Mouse (Mus musculus): Measurements from ENCODE around the gene Olfr373. TPM values are rescaled to one million over a fixed set of nuclear protein-coding genes. Genes with fewer than 3 reads are reported as not detected.

Gene Olfr373
- polyA plus RNA-seq, 1 experiment from 2014 or later, result not detected

- no peaks in the 10 kb centered on the region for H3K27me3 ChIP-seq (ENCODE audit: control insufficient read depth, insufficient read depth, low read length)
- ATAC-seq (ENCODE audit: low FRiP score, low TSS enrichment), result no peak
- H3K27ac ChIP-seq (ENCODE audit: low read depth, low read length), result no peak overlapping the region
- H3K36me3 ChIP-seq (ENCODE audit: control insufficient read depth, insufficient read depth, low read length), result peaks cover 92% of the 10 kb centered on the region
- H3K4me2 ChIP-seq (replicated peaks; ENCODE audit: low read depth, low read length), result no peak overlapping the region
- H3K9me3 ChIP-seq (ENCODE audit: control insufficient read depth, low read length), result no peaks in the 10 kb centered on the region
- no peaks in the 10 kb centered on the region for H3K4me1 ChIP-seq (ENCODE audit: control insufficient read depth, insufficient read depth, low read length)
- no peak overlapping the region for H3K9ac ChIP-seq (ENCODE audit: low read depth, low read length)
- H3K4me3 ChIP-seq (ENCODE audit: low read length), result no peak overlapping the region
- 91% methylated on average over 1 of the region's 1 CpGs for WGBS
Observed at GRCm38 (mm10) chr8:72149056-72149455, 66.1 kb downstream of the Olfr373 start.

- H3K27me3 ChIP-seq (ENCODE audit: control insufficient read depth, insufficient read depth, low read length), result no peaks in the 10 kb centered on the region
- H3K9me3 ChIP-seq (ENCODE audit: control insufficient read depth, low read length), result no peaks in the 10 kb centered on the region
- no peaks in the 10 kb centered on the region for H3K4me1 ChIP-seq (ENCODE audit: control insufficient read depth, insufficient read depth, low read length)
- H3K27ac ChIP-seq (ENCODE audit: low read depth, low read length), result no peak overlapping the region
- no peak overlapping the region for H3K4me2 ChIP-seq (replicated peaks; ENCODE audit: low read depth, low read length)
- H3K9ac ChIP-seq (ENCODE audit: low read depth, low read length), result no peak overlapping the region
- WGBS, result 86% methylated on average over 3 of the region's 3 CpGs
- no peak overlapping the region for H3K4me3 ChIP-seq (ENCODE audit: low read length)
- no peak for ATAC-seq (ENCODE audit: low FRiP score, low TSS enrichment)
- H3K36me3 ChIP-seq (ENCODE audit: control insufficient read depth, insufficient read depth, low read length), result peaks cover 73% of the 10 kb centered on the region
Observed at GRCm38 (mm10) chr8:72151418-72152078, 68.6 kb downstream of the Olfr373 start.

Other genes with a start within 250 kb of the Olfr373 start
- 6.9 and 7.7 TPM in 2 replicates for gene Zfp709, start 201.2 kb upstream of the Olfr373 start, polyA plus RNA-seq (2014; fragmentation: Nextera tagmentation; extraction: Ambion mirVana)
- 4.8 and 10.5 TPM in 2 replicates for gene Zfp882, start 174.6 kb upstream of the Olfr373 start, polyA plus RNA-seq (2014; fragmentation: Nextera tagmentation; extraction: Ambion mirVana)
- gene Zfp617, start 174.5 kb upstream of the Olfr373 start, polyA plus RNA-seq (2014; fragmentation: Nextera tagmentation; extraction: Ambion mirVana), result 29.1 and 30.9 TPM in 2 replicates
- 28.3 and 32.4 TPM in 2 replicates for gene Zfp961, start 132.1 kb upstream of the Olfr373 start, polyA plus RNA-seq (2014; fragmentation: Nextera tagmentation; extraction: Ambion mirVana)
- gene Cyp4f18, start 73.6 kb upstream of the Olfr373 start, polyA plus RNA-seq (2014; fragmentation: Nextera tagmentation; extraction: Ambion mirVana), result 0.86 and 1.2 TPM in 2 replicates
- not detected in 2 replicates for gene Olfr372, start 42.0 kb upstream of the Olfr373 start, polyA plus RNA-seq (2014; fragmentation: Nextera tagmentation; extraction: Ambion mirVana)
- gene Olfr374, start 23.9 kb downstream of the Olfr373 start, polyA plus RNA-seq (2014; fragmentation: Nextera tagmentation; extraction: Ambion mirVana), result 0.10 TPM in 1 of 2 replicates, not detected in the other
- gene Tpm4, start 51.8 kb downstream of the Olfr373 start, polyA plus RNA-seq (2014; fragmentation: Nextera tagmentation; extraction: Ambion mirVana), result 699 and 718 TPM in 2 replicates
- 88.9 and 96.1 TPM in 2 replicates for gene Rab8a, start 78.0 kb downstream of the Olfr373 start, polyA plus RNA-seq (2014; fragmentation: Nextera tagmentation; extraction: Ambion mirVana)
- not detected in 2 replicates for gene Hsh2d, start 106.5 kb downstream of the Olfr373 start, polyA plus RNA-seq (2014; fragmentation: Nextera tagmentation; extraction: Ambion mirVana)
- not detected in 2 replicates for gene Cib3, start 129.7 kb downstream of the Olfr373 start, polyA plus RNA-seq (2014; fragmentation: Nextera tagmentation; extraction: Ambion mirVana)
- gene Gm11034, start 130.5 kb downstream of the Olfr373 start, polyA plus RNA-seq (2014; fragmentation: Nextera tagmentation; extraction: Ambion mirVana), result not detected in 2 replicates
- gene Fam32a, start 136.6 kb downstream of the Olfr373 start, polyA plus RNA-seq (2014; fragmentation: Nextera tagmentation; extraction: Ambion mirVana), result 61.3 and 68.8 TPM in 2 replicates
- gene Ap1m1, start 156.8 kb downstream of the Olfr373 start, polyA plus RNA-seq (2014; fragmentation: Nextera tagmentation; extraction: Ambion mirVana), result 110 and 125 TPM in 2 replicates
- 32.7 and 38.4 TPM in 2 replicates for gene Gm10282, start 222.1 kb downstream of the Olfr373 start, polyA plus RNA-seq (2014; fragmentation: Nextera tagmentation; extraction: Ambion mirVana)
- 12.1 and 13.9 TPM in 2 replicates for gene Klf2, start 235.9 kb downstream of the Olfr373 start, polyA plus RNA-seq (2014; fragmentation: Nextera tagmentation; extraction: Ambion mirVana)

Measured in kidney, embryonic 14.5 days (tissue).